Mouse (Mus musculus) limb, embryonic 11.5 days (tissue): ENCODE results near the gene Eid1. TPM values are rescaled to one million over a fixed set of nuclear protein-coding genes. Genes with fewer than 3 reads are reported as not detected.

ENCODE experiments used
- polyA plus RNA-seq: library from polyadenylated mRNA; unstranded; fragments of >200 nt; fragmentation: Nextera tagmentation; extraction: Ambion mirVana; gene quantifications from 2 replicates; pipeline ENCODE4 v1.2.1, GENCODE M21; 2014

Eid1 gene
- polyA plus RNA-seq, 1 experiment from 2014 or later, result 232 TPM

Other genes with a start within 250 kb of the Eid1 start
- gene Gm9913, start 168.0 kb upstream of the Eid1 start, polyA plus RNA-seq, result 0.15 and 0.18 TPM in 2 replicates
- gene Fbn1, start 165.1 kb upstream of the Eid1 start, polyA plus RNA-seq, result 7.8 and 8.1 TPM in 2 replicates
- gene Cep152, start 48.0 kb upstream of the Eid1 start, polyA plus RNA-seq, result 9.1 and 9.9 TPM in 2 replicates
- 1.1 and 1.2 TPM in 2 replicates for gene Shc4, start 51.1 kb downstream of the Eid1 start, polyA plus RNA-seq
- 22.1 and 23.5 TPM in 2 replicates for gene Secisbp2l, start 109.8 kb downstream of the Eid1 start, polyA plus RNA-seq
- 35.4 and 38.7 TPM in 2 replicates for gene Galk2, start 186.0 kb downstream of the Eid1 start, polyA plus RNA-seq
- 106 and 111 TPM in 2 replicates for gene Cops2, start 186.0 kb downstream of the Eid1 start, polyA plus RNA-seq